Mouse (Mus musculus): ENCODE data around the gene Casd1. TPM values are rescaled to one million over a fixed set of nuclear protein-coding genes. Genes with fewer than 3 reads are reported as not detected.
"Not testable (repeated sequence)": the region's sequence is repeated elsewhere in the genome, so short reads cannot be mapped to it uniquely, and the experiment has no call there.

Casd1 gene
- total RNA-seq, 2 experiments from 2014 or later = 17.3 to 18.1 TPM

DNA sequence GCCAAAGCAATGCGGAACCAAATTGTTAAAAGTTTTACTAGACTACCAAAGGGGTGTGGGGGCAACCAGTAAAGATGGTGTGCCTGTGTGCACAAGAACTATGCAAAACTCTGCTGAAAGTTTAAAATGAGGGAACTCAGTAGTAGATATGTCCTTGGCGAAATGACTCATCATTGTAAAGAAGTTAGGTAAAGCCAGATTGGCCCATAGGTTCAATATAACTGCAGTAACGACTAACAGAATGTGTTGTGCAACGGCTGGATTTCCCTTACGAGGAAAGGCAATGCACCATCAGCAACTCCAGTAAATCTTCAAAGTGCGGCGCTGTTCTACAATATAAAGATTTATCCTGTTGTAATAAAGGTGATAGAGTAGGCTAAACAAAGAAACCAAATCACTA, 11.8 kb downstream of the Casd1 start:
- no peak for DNase-seq

DNA sequence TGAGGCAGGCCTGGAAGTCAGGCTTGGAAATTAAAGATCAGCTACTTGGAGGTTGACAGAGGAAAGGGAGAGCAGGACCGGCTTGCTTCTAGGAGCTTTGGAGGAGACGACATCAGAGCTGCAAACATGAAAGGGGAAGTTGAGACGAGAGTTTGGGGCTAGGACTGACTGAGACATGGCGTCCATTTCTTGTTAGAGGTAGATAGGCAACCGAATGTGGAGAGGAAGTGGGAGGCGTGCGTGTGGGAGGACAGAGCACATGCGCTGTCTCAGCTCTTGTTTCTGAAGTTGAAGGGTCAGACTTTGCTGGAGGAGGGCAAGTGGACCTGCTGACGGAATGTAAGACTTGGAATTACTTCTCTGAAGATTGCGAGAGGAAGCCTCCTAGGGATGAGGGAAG, 17.3 kb downstream of the Casd1 start:
- no peak for DNase-seq

GRCm38 (mm10) chr6:4631464-4631863, 30.8 kb downstream of the Casd1 start:
- no peak for DNase-seq

DNA sequence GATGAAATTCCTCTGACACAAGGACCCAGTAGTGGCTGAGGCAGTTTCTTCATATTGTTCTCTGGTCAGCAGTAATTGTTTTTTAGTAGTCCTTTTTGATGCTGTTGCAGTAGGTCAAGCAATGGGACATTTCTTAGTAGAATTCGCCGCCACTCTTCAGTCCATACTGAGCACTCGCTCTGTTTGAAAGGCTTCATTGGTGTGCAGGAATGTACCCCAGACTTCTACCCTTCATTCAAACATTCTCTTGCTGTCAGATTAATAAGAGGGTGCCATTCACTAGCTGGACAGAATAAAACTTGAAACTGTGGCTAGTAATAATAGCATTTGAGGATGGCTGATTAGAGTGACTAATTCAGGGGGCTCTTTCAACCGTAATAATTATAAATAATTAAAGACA, 32.5 kb downstream of the Casd1 start:
- DNase-seq = no peak

DNA sequence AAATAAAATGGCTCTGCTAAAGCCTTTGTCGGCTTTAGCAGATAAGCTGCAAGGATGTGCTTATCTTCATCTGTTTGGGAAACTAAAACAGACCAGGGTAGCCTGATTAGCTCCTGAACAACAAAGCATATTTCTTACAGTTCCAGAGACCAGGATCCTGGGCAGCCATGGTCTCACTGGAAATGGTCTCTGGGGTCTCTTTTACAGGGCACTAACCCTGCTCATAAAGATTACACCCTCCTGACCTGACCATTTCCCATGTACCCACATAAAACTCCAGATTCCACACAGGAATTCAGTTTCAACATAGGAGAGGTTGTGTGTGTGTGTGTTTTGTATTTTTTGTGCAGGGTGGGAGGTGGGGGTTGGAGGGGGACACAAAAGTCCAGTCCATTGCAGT, 34.2 kb downstream of the Casd1 start:
- no peak for DNase-seq

DNA sequence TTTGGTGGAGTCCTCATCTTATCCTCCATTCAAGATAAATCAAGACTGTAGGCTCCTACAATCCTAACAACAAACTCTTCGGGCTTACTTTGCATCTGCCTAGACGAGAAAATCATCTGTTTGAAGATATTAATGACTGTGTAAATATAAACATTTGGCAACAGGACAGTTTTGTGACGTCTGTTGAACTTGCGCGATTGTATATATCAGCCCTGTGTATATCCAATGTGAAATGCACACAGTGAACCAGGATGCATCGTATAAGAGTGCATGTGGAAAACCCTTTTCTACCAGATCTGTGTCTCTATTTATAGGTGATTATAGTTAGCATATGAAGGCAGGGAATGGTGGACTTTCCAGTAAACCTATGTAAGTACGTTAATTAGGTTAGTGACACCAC, 41.4 kb downstream of the Casd1 start:
- DNase-seq = no peak

DNA sequence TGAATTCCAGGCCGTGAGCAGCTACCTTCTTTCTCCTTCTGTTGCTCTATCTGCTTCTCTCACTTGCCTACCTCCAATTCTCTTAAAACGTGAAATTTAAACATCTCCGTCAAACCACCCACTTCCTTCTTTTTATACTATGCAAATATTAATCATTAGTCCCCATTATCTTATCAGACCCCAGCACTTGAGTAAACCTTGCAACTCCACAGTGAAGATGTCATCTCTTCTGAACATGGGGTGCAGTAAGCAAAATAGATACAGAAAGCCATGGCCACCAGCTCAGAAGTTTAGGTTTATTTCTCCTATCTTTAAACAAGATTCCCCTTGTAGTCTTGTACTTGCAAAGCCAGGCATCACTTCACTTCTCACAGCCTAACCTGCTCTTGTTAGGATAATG, 46.7 kb downstream of the Casd1 start:
- DNase-seq = no peak

GRCm38 (mm10) chr6:4652596-4653134, 52.0 kb downstream of the Casd1 start:
- DNase-seq = no peak

- DNase-seq = not testable (repeated sequence)
These were observed 53.1 kb downstream of the Casd1 start for GRCm38 (mm10) chr6:4653741-4654140.

DNA sequence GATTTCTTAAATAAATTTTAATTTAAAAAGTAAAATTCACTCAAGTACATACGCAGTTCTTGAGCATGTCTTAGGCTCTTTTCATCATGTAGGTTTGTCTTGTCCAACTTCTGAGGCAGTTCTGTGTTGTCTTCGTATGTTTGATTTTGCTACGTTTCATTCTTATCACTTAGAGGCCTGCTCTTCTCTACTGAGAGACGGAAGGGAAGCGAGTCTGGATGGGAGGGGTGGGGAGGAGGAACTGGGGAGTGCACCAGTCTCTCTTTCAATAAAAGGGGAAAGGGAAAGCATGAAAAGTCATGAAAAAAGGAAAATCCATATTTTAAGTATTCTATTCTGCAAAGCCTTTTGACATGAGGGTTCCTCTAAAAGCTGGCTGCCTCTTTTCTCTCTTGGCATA, 54.8 kb downstream of the Casd1 start:
- no peak for DNase-seq

- DNase-seq = no peak
These were observed 55.3 kb downstream of the Casd1 start for GRCm38 (mm10) chr6:4655924-4656323.

- no peak for DNase-seq
These were observed 58.2 kb downstream of the Casd1 start for GRCm38 (mm10) chr6:4658861-4659260.

GRCm38 (mm10) chr6:4663516-4663915, 62.9 kb downstream of the Casd1 start:
- no peak for DNase-seq

GRCm38 (mm10) chr6:4664313-4664712, 63.7 kb downstream of the Casd1 start:
- no peak for DNase-seq

- no peak for DNase-seq
These were observed 64.5 kb downstream of the Casd1 start for GRCm38 (mm10) chr6:4665154-4665553.

DNA sequence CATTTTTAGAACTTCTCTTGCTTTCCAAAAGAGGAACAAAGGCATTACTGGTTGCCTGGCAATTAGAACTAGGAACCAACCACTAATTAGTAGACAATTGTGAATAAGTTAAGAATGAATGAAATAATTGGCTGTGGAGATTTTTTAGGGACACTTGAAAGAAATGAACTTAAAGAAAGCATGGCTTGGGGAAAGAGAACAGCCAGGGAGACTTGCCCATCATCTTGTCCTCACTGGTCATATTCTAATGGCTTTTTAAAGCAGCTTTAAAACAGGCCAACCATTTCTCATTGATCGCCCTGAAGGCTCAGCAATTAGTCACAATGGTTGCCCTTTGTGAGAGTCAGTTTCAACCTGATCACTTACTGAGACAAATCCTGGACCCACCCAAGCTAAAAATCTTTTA, 76.7 kb downstream of the Casd1 start:
- DNase-seq = no peak

- DNase-seq = no peak
These were observed 79.3 kb downstream of the Casd1 start for GRCm38 (mm10) chr6:4679981-4680380.

GRCm38 (mm10) chr6:4680576-4680975, 79.9 kb downstream of the Casd1 start:
- DNase-seq = no peak

DNA sequence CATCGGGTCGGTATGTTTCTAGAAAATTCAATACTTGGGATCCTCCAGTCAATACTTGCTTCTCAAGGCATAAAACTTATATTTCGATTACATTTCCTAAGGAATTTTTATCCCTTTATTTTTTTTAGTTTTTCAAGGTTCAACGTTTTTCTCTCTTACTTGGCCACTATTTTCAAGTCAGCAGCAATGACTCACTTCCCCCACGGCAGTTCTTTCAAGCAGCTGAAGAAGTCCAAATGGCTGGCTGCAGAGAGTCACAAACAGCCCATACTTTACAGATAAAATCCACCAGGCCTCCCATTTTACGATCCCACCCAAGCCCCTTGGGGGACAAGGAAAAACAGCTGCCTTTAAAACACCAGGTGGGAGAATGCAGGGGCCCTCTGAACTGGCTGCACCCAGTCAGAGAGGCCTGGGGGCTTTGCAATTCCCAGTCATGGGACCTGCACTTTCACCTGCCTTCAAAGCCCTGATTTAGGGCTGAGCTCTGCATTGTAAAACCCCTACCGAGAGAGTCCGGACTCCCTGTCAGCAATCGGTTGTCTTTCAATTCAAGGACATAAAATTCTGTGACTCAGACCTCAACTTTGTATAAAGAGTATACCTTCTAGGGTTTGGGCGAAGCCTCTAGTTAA, 84.2 kb downstream of the Casd1 start:
- DNase-seq = no peak

DNA sequence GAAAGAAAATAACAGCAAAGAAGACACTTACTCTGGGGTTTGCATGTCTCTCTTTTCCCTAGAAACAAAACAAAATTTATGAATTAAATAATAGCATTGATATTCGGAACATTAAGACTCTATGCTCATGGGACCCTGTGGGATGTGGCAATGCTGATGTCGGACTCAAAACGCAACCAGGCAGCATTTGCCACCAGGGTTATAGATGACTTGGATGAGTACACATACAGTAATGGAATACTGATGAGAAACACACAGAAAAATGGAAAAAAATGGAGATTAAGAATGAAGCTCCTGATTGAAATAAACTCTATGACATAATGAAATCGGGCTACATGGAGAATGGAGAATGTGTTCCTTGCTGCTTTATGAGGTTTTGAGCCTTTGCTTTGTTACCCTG, 89.8 kb downstream of the Casd1 start:
- no peak for DNase-seq
